Mouse (Mus musculus) embryonic facial prominence, embryonic 14.5 days (tissue): ENCODE results near the gene Foxl1. TPM values are rescaled to one million over a fixed set of nuclear protein-coding genes. Genes with fewer than 3 reads are reported as not detected.

Source experiments
- ATAC-seq: fragments of 200-750 bp; cut with Nextera tagmentation; 2 replicates; pipeline ENCODE4 v1.8.0; 2017; ENCODE audit warnings: low read depth, moderate number of reproducible peaks, moderate TSS enrichment
- DNase-seq: peaks from one replicate; pipeline ENCODE4 v3.0.0-alpha.2; 2015; ENCODE audit warnings: low spot score
- H3K27ac ChIP-seq: fragments of 300-500 bp; sonication (generic); replicated peaks from 2 replicates; pipeline ENCODE4 v1.5.1; 2014; ENCODE audit warnings: low read depth, mild to moderate bottlenecking, low read length, moderate library complexity
- H3K27me3 ChIP-seq: fragments of 300-500 bp; sonication (generic); replicated peaks from 2 replicates; pipeline ENCODE4 v1.6.1; 2014; ENCODE audit warnings: low read length; ENCODE audit not compliant: control insufficient read depth, insufficient read depth
- H3K36me3 ChIP-seq: fragments of 300-500 bp; sonication (generic); 2 replicates; pipeline ENCODE4 v1.6.1; 2014; ENCODE audit warnings: low read length, mixed read lengths; ENCODE audit not compliant: control insufficient read depth, insufficient read depth
- H3K4me1 ChIP-seq: fragments of 300-500 bp; sonication (generic); 2 replicates; pipeline ENCODE4 v1.6.1; 2014; ENCODE audit warnings: antibody characterized with exemption, low read length; ENCODE audit not compliant: control insufficient read depth, insufficient read depth
- H3K4me2 ChIP-seq: fragments of 300-500 bp; sonication (generic); 2 replicates; pipeline ENCODE4 v1.6.1; 2014; ENCODE audit warnings: low read depth, mild to moderate bottlenecking, low read length, moderate library complexity, mixed read lengths
- H3K4me3 ChIP-seq: fragments of 300-500 bp; sonication (generic); 2 replicates; pipeline ENCODE4 v1.5.1; 2014; ENCODE audit warnings: low read depth, mild to moderate bottlenecking, low read length
- H3K9ac ChIP-seq: fragments of 300-500 bp; sonication (generic); 2 replicates; pipeline ENCODE4 v1.6.1; 2014; ENCODE audit warnings: low read depth, mild to moderate bottlenecking, low read length, moderate library complexity, mixed read lengths
- H3K9me3 ChIP-seq: fragments of 300-500 bp; sonication (generic); 2 replicates; pipeline ENCODE4 v1.6.1; 2016; ENCODE audit warnings: low read length; ENCODE audit not compliant: control insufficient read depth
- WGBS: fragments of 180-500 bp; shearing (Covaris S2); extraction: QIAGEN DNeasy Blood & Tissue Kit; methylation state at CpG from one replicate; pipeline ENCODE4 v1.1.7; 2014; 5-methylcytosine and 5-hydroxymethylcytosine counted together
- polyA plus RNA-seq: library from polyadenylated mRNA; unstranded; fragments of >200 nt; fragmentation: Nextera tagmentation; extraction: Ambion mirVana; gene quantifications from 2 replicates; pipeline ENCODE4 v1.2.1, GENCODE M21; 2014

Foxl1 gene
- polyA plus RNA-seq, 1 experiment from 2014 or later, result 0.32 TPM

DNA sequence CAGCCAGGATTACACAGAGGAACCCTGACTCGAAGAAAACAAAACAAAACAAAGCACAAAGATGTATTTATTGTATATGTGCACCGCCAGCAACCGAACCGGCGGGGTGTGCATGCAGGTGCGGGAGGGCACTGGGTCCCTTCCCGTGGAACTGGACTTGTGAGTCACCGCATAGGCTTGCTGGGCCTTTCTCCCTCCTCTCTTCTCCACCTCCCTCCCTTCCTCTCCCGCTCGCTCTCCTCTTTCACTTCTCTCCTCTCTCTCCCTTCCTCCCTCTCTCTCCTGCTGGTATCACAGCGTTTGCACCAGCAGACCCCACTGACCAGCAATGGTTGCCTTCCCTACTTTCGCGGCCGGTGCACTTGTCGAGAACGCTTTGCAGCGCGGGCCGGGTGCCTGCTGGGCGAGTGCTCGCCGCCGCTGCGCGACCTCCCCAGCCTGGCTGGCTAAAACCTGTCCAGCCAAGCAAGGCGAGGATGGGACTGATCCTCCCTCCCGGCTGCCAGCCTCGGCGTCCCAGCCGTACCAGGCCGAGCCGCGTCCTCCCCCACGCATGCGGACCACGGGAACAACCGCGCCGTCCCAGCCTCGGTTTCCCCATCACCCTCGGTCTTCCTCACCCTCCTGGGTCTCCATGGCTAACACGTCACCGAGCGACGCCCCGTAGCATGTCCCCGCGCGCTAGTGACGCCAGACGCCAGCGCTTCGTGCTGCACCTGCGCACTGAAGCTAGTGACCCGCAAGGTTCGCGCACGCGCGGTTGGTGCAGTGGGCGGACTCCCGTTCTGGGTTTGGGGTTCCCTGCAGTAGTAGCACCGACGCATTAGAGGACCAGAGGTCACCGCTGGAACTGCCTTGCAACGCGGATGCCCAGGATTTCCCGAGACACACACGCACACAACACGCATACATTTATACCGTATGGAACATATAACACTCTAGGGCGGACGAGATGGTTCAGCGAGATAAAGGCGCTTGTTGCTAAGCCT lies 19.8 kb upstream of the Foxl1 start, which contains the start of gene Mthfsd:
Gene Mthfsd, minus strand, starts transcription at position 725 of the 989 bp plus-strand sequence.
- Histone ChIP-seq H3K4me2 (peak within 1 kb of the TSS; percentile 68), H3K27me3 (peaks cover 4% of the 10 kb centered on the region), H3K4me3 (peak within 1 kb of the TSS; percentile 60), H3K4me1 (0 out of 2 replicates have a peak, but pooled peaks cover 4% of the 10 kb centered on the region), H3K9me3 (no peaks in the 10 kb centered on the region), H3K36me3 (peaks cover 24% of the 10 kb centered on the region), H3K27ac (peak within 1 kb of the TSS; percentile 59; the same call in 1 of the 2 replicates), H3K9ac (peak within 1 kb of the TSS; percentile 75)
- WGBS, result 1% methylated on average over 52 of the region's 75 CpGs
- ATAC-seq (peak; percentile 94), DNase-seq (peak; percentile 99)

GRCm38 (mm10) chr8:121108657-121109056 lies 19.1 kb upstream of the Foxl1 start:
- H3K27ac ChIP-seq, result no peak overlapping the region
- WGBS, result 8% methylated on average over 5 of the region's 5 CpGs

DNA sequence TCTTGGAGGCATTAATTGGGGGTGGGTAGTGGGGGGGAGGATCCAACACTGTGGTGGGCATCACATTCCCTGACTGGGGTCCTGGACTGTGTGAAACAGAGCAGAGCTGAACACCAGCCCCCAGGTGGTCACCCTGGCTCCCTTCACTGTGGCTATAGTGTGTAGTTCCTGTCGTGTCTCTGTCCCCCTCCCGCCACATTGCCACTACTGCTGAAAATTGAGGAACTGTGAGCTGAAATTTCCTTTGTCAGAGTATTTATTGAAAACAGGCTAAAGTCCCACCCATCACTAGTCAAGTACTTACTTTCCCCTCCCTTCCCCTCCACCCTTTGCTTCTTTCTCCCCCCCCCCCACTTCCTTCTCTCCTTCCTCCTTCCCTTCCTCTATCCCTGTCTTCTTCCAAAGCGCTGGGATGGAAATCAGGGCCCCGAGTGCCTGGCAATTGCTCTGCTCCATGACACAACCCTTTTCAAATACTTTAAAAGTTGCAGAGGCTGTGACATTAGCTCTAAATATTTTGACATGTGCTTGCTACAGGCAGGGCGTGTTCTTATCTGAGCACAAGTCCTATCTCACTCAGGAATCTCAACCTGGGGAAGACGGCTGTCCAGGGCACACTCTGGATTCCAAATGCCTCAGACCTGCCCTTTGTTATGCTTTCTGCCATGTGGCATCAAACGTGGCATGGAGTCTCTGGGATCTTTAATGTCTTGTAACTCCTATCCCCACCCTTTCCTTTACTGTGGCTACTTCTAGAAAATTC lies 16.4 kb upstream of the Foxl1 start:
- Histone ChIP-seq H3K27me3 (peaks cover 32% of the 10 kb centered on the region), H3K27ac (no peak overlapping the region), H3K4me3 (no peak overlapping the region), H3K4me1 (peaks cover 4% of the 10 kb centered on the region; the same call in 1 of the 2 replicates), H3K4me2 (no peak overlapping the region), H3K9me3 (no peaks in the 10 kb centered on the region), H3K36me3 (no peaks in the 10 kb centered on the region), H3K9ac (no peak overlapping the region)
- no peak for ATAC-seq
- 54% methylated on average over 7 of the region's 7 CpGs for whole genome bisulfite sequencing
- DNase-seq, result no peak

More at GRCm38 (mm10) chr8:121108657-121109056, 19.1 kb upstream of the Foxl1 start:
- Histone ChIP-seq H3K36me3 (peaks cover 17% of the 10 kb centered on the region; the same call in 1 of the 2 replicates), H3K27me3 (peaks cover 7% of the 10 kb centered on the region), H3K4me3 (peak overlapping the region; percentile 60), H3K4me1 (0 out of 2 replicates have a peak, but pooled peaks cover 4% of the 10 kb centered on the region), H3K9ac (peak overlapping the region; percentile 75), H3K9me3 (no peaks in the 10 kb centered on the region), H3K4me2 (peak overlapping the region; percentile 68)
- no peak for DNase-seq
- ATAC-seq, result no peak

DNA sequence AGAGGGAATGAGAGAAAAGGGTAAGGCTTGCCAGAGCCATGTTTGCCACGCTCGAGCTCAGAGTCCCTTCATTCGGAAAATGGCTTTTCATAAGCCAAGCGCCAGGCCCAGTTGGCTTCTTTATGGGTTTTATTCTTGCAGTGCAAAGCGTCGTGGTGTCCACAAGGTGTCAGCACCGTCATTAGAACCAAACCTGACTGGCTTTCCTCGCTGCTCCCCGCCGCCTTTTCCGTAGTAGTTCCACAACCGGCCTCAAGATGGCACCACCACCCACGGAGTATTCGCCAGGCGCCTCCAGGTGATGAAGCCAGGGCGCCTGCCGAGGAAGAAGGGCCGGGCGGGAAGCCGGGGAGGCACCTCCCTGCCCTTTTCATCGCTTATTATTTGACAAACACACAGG lies 14.5 kb upstream of the Foxl1 start:
- ATAC-seq (peak; percentile 41), DNase-seq (peak; percentile 93)
- Histone ChIP-seq H3K9ac (no peak overlapping the region), H3K27ac (no peak overlapping the region), H3K36me3 (no peaks in the 10 kb centered on the region), H3K27me3 (peaks cover 51% of the 10 kb centered on the region), H3K4me1 (peaks cover 5% of the 10 kb centered on the region; the same call in 1 of the 2 replicates), H3K4me2 (peak overlapping the region; percentile 40), H3K4me3 (peak overlapping the region; percentile 6; the same call in 1 of the 2 replicates), H3K9me3 (no peaks in the 10 kb centered on the region)
- WGBS, result under 1% methylated on average over 20 of the region's 21 CpGs

DNA sequence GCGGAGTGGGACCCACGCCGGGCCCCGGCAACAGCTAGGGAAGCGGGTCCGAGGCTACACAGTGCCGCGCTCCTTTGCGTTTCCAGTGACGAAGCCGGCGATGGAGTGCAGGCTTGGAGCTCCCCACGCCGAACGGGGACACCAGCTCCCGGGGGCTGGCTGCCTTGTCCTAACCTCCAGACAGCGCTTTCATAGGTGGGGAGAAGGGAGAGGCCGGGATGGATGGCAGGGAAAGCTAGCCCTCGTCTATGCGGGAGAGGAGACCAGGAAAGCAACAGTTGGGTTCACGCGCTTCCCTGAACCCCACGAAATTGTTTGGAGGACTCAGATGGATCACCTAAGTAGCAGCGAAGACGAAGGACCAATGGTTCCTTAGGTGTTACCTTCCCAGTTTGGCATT lies 12.6 kb upstream of the Foxl1 start:
- no peak for DNase-seq
- H3K4me3 ChIP-seq, result peak overlapping the region; percentile 25
- peaks cover 5% of the 10 kb centered on the region for H3K4me1 ChIP-seq
- 6% methylated on average over 24 of the region's 25 CpGs for WGBS
- no peaks in the 10 kb centered on the region for H3K9me3 ChIP-seq
- peaks cover 67% of the 10 kb centered on the region for H3K27me3 ChIP-seq
- no peak for ATAC-seq
- H3K36me3 ChIP-seq, result no peaks in the 10 kb centered on the region
- no peak overlapping the region; the same call in 1 of the 2 replicates for H3K27ac ChIP-seq
- peak overlapping the region; percentile 45; the same call in 1 of the 2 replicates for H3K9ac ChIP-seq
- H3K4me2 ChIP-seq, result peak overlapping the region; percentile 91

- Histone ChIP-seq H3K9ac (peak within 1 kb of the TSS; percentile 77), H3K4me1 (peaks cover 5% of the 10 kb centered on the region), H3K9me3 (no peaks in the 10 kb centered on the region), H3K4me3 (peak within 1 kb of the TSS; percentile 59), H3K27me3 (peaks cover 76% of the 10 kb centered on the region), H3K36me3 (no peaks in the 10 kb centered on the region), H3K27ac (peak within 1 kb of the TSS; percentile 88), H3K4me2 (peak within 1 kb of the TSS; percentile 91)
- ATAC-seq, result peak; percentile 76
- DNase-seq, result peak; percentile 98
- WGBS, result 0% methylated on average over 24 of the region's 25 CpGs
Observed at GRCm38 (mm10) chr8:121115948-121116347, 11.8 kb upstream of the Foxl1 start, which contains the start of gene Foxc2. Foxc2 (plus strand) TSS chr8:121116171.

- Histone ChIP-seq H3K4me1 (peaks cover 5% of the 10 kb centered on the region), H3K4me3 (peak overlapping the region; percentile 59), H3K9ac (peak overlapping the region; percentile 77), H3K36me3 (no peaks in the 10 kb centered on the region), H3K27me3 (peaks cover 83% of the 10 kb centered on the region), H3K4me2 (peak overlapping the region; percentile 91), H3K27ac (peak overlapping the region; percentile 88), H3K9me3 (no peaks in the 10 kb centered on the region)
- DNase-seq, result no peak
- peak; percentile 34; the same call in 1 of the 2 replicates for ATAC-seq
- WGBS, result under 1% methylated on average over 44 of the region's 55 CpGs
Observed at GRCm38 (mm10) chr8:121116591-121117185, 11.1 kb upstream of the Foxl1 start.
